Mouse (Mus musculus) naive thymus-derived CD4-positive, alpha-beta T cell, adult 2 months (primary cell): ENCODE results near the gene Mex3a.
"Not testable (repeated sequence)": the region's sequence is repeated elsewhere in the genome, so short reads cannot be mapped to it uniquely, and the experiment has no call there.

Experiments
- DNase-seq: peaks from one replicate; pipeline ENCODE4 v3.0.0-alpha.2; 2011; ENCODE audit warnings: low read depth

Mex3a gene

DNA sequence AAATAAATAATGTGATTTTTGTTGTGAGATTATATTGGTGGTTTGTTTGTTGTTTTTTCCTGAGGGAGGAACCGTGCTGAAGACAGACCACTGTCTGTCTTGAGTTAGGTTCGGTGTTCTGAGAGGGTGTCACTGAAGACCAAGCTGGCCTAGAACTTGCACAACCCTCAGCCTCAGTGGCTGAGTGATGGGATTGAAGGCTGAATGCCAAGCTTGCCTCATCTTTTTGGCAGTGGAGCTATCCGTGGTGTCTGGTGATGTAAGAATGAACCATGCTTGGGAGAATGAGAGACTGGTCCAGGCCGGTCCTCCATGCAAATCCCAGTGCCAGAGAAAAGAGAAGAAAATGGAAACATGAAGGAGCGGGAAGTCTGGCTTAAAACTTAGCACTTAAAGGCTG is 37.5 kb downstream of the Mex3a start:
- DNase-seq, result no peak

DNA sequence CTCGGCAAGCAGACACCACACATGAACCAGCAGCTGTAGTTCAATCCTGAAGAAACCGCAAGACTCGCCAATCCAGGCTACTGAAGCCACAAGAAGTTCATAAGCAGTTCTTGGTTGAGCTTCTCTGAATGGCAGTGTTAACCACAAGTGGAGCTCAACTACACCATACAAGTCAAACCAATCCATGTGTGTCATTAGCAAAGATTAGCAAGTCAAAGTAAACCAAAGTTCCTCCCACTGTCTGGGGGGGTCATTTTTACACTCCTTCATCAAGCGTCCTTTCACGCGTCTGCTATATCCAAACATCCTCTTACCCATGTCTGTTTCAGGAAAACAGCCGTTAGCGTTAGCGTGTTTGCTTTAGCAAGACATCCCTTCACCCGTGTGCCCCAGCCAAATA is 38.1 kb downstream of the Mex3a start:
- DNase-seq, result no peak

DNA sequence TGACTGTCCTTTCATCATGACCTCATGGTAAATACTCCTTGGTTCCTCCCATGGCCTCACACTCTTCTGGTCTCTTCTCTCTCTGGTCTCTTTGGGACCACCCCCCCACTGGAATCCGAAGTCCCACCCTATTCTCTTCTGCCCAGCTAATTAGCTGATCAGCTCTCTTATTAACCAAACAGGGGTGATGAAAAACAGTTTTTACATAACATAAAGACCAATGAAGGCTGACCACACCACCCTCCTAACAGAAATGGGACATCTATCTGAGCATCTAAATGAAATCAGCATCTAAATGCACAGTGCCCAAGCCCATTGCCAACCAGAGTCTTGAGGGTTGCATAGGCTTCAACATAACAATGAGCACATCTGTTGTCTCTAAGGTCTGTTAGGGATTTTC is 39.7 kb downstream of the Mex3a start:
- no peak for DNase-seq

DNA sequence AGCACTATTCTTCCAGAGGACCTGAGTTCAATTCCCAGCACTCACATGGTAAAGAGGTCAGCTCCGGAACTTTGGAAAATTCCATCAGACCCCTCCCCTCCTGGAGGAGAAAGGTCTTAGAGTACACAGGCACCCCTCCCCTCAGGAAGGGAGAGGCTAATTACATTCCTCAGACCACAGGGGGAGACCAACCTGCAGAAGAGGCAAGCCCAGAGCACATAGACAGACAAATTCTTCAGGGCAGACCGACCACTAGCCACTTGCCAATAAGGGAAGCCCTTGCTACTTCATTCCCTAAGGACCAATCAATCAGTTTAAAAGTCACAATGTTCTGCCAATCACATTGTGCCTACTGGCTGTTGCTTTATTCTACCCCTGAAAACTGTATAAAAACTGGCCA is 40.6 kb downstream of the Mex3a start:
- DNase-seq, result no peak

DNA sequence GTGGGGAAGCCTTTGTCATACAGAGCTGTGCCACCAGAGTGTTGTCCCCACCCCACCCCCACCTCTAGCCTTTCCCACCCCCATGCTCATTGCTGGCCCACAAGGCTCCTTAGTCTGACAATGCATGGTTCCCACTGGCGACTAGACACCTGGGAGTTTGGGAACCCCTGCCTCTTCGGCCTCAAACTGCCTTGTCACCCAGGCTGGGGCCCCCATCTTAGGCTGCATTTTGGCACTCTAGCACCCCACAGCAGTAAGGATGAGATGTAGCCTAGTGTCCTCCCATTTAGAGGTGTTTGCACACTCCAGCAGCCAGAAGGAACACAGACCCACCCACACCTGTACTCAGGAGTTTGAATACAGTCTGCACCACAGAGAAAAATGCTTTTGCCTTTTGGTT is 41.6 kb downstream of the Mex3a start:
- no peak for DNase-seq

DNA sequence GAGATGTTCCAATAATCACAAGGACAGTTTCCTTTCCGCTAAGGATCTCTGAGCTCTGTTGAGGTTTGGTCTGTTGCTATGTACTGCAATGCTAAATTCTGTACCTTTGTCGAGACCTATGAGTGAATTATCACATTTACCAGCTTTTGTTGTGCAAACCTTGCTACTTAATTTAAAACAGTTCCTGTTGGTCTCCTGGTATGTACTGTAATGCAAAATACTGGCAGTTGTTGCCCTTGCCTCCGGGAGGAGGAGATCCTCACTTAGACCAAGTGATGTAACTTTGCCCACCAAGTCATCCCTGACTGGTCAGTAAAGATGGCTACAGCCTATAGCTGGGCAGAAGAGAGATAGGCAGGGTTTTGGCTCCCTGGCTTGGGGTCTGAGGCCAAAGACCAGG is 43.3 kb downstream of the Mex3a start, which contains the start of gene Ssr2:
Ssr2 (plus strand) TSS at position 337 of the 400 bp plus-strand sequence.
- no peak for DNase-seq

DNA sequence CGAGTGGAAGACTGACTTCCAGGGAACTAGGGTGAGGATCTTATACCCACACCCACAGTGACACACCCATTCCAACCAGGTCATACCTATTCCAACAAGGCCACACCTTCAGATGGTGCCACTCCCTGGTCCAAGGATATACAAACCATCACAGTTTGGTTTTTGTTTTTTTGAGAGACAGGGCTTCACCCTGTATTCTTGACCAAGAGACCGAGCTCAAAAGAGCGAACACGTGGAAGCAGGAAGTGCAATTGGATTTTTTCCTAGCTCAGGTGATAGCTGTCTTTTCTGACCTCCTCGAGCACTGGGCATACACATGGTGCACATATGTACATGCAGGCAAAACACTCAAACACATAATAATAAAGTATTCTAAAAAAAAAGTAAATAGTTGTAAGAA is 45.7 kb downstream of the Mex3a start:
- DNase-seq, result not testable (repeated sequence)

DNA sequence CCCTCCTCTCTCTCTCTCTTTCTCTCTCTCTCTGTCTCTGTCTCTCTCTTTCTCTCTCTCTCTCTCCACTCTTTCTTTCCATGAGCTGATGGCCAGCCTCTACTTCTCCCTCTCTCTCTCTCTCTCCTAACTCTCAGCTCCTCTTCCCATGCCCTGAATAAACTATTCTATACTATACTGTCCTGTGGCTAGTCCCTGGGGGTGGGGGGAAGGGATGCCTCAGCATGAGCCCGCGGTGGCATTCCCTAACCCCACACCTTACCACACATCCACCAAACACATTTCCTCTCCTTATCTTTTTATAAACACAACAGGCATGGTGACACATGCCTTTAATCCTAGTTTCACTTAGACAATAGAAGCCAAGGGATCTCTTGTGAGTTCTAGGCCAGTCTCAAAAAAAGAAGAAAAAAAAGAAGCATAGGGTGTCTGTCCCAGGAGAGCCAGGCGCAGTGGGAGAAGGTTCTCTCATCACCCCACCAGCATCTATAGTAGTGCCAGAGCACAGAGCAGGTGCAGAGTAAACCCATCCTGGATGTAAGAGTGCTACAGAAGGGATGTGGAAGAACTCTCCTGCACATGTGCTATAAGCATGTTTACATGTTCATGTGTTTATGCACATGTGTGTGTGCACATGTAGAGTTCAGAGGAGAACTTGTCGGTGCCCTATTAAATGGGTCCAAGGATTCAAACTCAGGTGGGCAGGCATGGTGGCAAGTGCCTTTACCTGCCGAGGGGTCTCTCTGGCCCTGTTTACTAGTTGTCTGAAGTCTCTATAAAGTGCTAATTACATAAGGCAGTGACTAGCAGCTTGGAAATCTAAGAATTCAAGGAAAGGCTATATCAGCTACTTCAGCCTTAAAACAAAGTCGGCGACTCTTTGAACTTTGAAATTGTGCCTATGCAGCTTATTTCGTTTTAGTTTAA is 46.6 kb downstream of the Mex3a start:
- no peak for DNase-seq

DNA sequence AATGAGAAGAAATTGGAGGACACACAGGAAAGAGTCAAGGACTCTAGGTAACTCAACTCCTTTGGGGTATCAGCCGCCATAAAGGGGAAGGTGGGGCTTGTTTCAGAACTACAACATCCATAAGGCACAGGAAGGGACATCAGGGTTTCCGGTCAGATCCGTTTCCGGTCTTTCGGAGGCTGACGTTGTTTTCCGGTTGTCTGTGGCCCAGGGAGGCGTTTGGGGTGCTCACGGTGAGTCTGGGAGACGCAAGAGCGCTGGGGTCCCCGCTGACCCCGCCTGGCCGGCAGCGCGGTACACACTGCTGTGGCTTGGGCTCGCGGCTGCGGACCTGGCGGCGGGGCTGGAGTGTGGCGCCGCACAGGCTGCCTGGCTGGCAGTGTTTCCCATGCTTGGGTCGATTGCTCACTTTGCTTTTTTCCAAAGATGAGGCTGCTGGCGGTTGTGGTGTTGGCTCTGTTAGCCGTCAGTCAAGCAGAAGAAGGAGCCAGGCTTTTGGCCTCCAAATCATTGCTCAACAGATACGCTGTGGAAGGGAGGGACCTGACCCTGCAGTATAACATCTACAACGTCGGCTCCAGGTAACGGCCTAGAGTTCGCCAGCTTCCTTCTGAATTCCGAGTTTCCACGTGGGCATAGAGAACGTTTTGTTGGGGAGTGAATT is 47.4 kb downstream of the Mex3a start:
- peak; percentile 79 for DNase-seq

DNA sequence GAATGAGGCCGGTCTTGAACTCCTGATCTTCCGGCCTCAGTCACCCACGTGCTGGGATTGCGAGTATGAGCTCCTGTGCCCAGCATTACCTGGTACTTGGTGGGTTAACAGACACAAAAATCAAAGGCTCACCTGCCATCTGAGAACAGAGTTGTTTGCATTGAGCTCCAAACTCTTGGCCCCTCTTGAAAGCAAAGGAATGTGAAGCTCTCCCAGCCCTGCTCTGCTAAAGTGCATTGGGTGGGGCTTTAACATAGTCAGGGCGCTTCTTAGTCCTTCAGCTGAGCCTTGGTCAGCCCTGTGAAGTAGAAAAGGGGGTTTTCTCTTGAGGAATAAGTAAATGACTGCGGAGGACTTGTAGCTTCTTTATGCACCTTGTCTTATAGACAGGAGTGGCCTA is 53.6 kb downstream of the Mex3a start:
- DNase-seq, result no peak

DNA sequence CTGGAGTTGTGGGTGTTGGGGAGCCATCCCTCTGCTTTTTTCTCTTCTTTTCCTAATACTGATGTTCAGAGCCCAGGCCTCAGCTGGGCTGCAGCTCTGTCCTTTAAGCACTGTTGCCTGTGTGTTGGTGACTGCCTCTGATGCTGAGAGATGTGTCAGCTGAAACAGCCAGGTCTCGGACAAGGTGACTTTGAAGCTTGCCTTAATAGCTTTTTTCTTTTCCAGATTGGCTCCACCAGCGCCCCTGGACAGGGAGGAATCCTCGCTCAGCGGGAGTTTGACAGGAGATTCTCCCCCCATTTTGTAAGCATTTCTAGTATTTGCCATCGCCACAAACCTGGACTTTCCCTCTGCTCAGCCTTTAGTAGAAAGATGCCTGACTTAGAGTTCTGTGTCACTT is 54.4 kb downstream of the Mex3a start:
- DNase-seq, result no peak

DNA sequence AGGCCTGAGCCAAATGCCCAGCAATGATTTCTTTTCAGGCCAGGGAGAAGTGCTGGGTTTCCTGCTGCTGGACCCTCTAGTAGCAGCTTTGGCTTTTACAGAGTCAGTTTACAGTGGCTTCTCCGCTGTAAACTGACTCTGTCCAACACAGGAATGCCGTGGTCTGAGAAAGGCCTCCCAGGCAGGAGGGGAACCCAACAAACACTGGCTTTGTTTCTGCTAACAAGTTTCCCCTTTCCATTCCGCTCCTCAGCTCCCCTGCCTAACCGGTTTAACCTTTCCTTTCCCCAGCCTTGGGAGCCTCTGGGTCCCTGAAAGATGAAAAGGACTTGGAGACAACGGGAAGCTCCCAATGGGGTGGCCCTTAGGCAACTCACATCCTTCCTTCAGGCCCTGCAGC is 58.1 kb downstream of the Mex3a start:
- no peak for DNase-seq
